Mouse (Mus musculus): ENCODE data around the gene Chd6. TPM values are rescaled to one million over a fixed set of nuclear protein-coding genes. Genes with fewer than 3 reads are reported as not detected.
A peak's percentile ranks its signal among the peaks of the same experiment; 100 is the strongest.

The Chd6 gene
- polyA plus RNA-seq, 1 experiment from 2014 or later = 49.9 TPM

DNA sequence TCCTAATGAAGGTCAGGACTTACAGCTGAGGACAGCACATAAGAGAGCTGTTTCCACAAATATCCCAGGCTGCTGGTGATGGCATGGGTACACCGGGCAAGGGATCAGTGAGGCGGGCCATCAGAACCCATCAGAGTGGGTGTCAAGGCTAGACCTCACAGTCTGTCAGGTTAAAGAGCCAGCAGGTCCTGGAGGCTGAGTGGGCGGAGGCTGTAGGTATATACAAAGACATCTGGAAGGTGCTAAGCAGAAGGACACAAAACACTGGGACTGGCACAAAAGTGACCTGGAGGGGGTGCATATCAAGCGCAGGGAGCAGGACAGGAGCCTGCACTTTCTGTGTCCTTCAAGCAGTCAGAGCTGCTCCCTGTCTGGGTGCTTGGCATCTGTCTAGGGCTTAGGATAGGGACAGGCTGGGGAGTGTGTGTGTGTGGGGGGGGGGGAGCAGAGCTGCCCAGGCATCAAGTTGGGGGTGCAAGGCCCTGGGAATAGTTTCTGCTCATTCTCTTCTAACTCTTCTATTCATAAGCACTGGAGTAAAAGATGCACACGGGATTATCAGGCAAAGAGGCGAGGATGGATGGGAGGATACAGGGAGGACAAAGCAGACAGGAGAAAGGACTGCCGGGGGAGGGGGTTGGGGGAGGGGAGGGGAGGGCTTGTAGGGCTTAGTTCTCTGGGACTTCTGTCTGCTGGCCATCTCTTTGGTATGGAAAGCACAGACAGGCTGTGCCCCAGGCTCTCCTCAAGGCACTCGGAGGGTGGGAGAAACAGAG is 190.5 kb downstream of the Chd6 start:
- no peak overlapping the region for H3K9ac ChIP-seq
- H3K4me2 ChIP-seq = no peak overlapping the region
- 60% methylated on average over 8 of the region's 8 CpGs for WGBS
- no peak for ATAC-seq (ENCODE audit: insufficient number of reproducible peaks, insufficient read depth, low FRiP score, low TSS enrichment, low read depth)
- H3K9me3 ChIP-seq = no peaks in the 10 kb centered on the region; the same call in 1 of the 2 replicates
- peaks cover 11% of the 10 kb centered on the region for H3K27me3 ChIP-seq
- no peak overlapping the region for H3K27ac ChIP-seq
- H3K4me3 ChIP-seq = no peak overlapping the region
- H3K4me1 ChIP-seq = peaks cover 38% of the 10 kb centered on the region
- H3K36me3 ChIP-seq = no peaks in the 10 kb centered on the region

DNA sequence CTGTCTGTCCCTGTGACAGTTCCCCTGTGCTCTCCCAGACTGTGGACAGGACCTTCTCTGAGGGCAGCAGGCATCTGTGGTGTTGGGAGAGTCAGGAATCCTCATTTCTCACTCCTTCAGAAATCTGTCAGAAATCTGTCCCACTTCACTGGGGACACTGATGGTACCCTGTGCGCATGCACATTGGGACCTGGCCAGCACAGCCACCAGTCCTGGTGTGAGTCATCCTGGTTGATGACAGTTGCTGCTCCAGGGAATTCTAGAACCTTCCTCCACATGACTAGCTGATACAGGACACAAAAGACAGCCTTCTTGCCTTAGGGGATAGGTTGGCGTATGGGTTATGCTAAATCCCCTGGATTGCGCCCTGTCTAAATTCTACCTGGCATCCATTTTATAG is 191.6 kb downstream of the Chd6 start:
- Histone ChIP-seq H3K4me3 (no peak overlapping the region), H3K36me3 (no peaks in the 10 kb centered on the region), H3K27me3 (peaks cover 22% of the 10 kb centered on the region), H3K4me1 (peaks cover 46% of the 10 kb centered on the region), H3K9me3 (no peaks in the 10 kb centered on the region; the same call in 1 of the 2 replicates), H3K4me2 (no peak overlapping the region), H3K27ac (no peak overlapping the region), H3K9ac (no peak overlapping the region)
- WGBS = 76% methylated on average over 3 of the region's 3 CpGs
- ATAC-seq (ENCODE audit: insufficient number of reproducible peaks, insufficient read depth, low FRiP score, low TSS enrichment, low read depth) = no peak

DNA sequence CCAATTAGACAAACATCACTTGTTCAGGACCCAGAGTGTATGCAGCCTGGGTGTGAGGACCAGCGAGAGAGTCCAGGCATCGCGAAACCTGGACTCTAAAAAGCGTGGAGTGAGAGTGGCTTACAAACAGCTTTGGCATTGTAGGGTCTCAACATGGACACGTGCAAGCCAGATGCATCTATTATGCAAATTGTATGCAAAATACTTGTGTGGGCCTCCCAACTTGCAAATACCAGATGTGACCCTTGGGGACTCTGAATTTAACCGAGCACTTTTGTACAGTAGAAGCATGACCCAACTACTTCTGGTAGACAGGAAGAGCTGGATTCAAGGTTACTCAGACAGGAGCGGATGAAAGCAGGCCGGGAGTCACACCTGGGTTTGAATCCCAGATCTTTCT is 192.2 kb downstream of the Chd6 start:
- 59% methylated on average over 8 of the region's 8 CpGs for WGBS
- Histone ChIP-seq H3K27ac (peak overlapping the region; percentile 60), H3K4me1 (peaks cover 46% of the 10 kb centered on the region)

DNA sequence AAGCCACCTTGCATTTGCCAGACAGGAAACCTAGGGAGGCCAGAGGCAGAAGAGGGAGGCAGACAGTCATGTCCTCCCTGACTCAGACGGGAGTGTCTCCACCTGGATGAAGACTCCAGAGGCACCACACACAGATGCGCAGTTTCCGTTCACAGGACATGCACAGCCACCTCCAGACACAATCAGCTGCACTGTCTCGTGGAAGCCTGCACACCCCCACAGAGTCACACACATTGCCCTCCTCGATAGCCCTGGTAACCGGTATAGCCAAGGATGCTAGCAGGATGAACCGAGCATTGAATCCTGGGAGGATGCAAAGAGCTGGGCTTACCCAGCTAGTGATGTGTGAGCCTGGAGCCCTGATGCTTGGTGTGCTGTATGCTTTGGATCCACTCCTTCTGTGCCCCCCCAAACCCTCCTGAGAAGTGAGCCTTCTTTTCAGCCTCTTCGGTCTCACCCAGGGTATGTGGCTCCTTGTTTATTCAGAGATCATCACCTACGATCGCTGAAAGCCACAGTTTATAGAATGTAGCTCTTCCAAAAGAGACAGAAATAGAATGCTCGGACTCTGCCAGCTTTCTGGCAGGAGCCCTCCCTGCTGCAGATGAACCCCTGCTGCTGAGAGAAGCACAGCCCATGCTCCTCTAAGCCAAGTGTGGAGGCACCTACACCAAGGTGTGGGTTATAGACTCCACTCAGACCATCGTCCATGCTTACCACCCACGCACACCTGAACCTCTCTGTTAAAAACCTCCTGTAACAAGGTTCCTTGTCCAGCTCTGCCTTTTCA is 192.9 kb downstream of the Chd6 start:
- Histone ChIP-seq H3K9me3 (no peaks in the 10 kb centered on the region), H3K4me3 (no peak overlapping the region), H3K27ac (peak overlapping the region; percentile 60), H3K27me3 (peaks cover 35% of the 10 kb centered on the region), H3K9ac (no peak overlapping the region), H3K4me2 (no peak overlapping the region), H3K36me3 (no peaks in the 10 kb centered on the region), H3K4me1 (peaks cover 51% of the 10 kb centered on the region)
- 70% methylated on average over 13 of the region's 13 CpGs for WGBS
- no peak for ATAC-seq (ENCODE audit: insufficient number of reproducible peaks, insufficient read depth, low FRiP score, low TSS enrichment, low read depth)

More for the DNA sequence above, 192.2 kb downstream of the Chd6 start:
- Histone ChIP-seq H3K36me3 (no peaks in the 10 kb centered on the region), H3K4me2 (no peak overlapping the region), H3K4me3 (no peak overlapping the region), H3K9ac (no peak overlapping the region), H3K9me3 (no peaks in the 10 kb centered on the region), H3K27me3 (peaks cover 28% of the 10 kb centered on the region)
- no peak for ATAC-seq (ENCODE audit: insufficient number of reproducible peaks, insufficient read depth, low FRiP score, low TSS enrichment, low read depth)

DNA sequence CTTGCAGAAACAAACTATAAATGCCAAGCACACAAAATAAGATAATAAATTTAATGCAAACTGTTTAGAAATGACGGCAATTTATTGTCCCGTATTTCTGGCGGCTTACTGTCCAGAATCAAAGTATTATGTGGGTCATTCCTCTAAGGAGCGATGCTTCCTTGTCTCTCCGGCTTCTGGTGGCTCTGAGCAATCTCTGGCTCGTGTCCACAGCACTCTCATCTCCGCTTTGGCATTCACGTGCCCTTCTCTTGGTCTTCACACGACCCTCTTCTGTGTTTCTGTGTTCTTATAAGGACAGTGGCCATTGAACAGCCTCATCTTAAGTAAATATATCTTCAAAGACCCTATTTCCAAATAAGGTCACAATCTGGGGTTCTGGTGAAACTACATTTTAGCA is 194.2 kb downstream of the Chd6 start:
- Histone ChIP-seq H3K36me3 (no peaks in the 10 kb centered on the region), H3K4me1 (peaks cover 47% of the 10 kb centered on the region), H3K27ac (no peak overlapping the region), H3K4me3 (no peak overlapping the region), H3K9ac (no peak overlapping the region), H3K27me3 (peaks cover 48% of the 10 kb centered on the region), H3K9me3 (no peaks in the 10 kb centered on the region), H3K4me2 (no peak overlapping the region)
- 83% methylated on average over 9 of the region's 9 CpGs for WGBS
- no peak for ATAC-seq (ENCODE audit: insufficient number of reproducible peaks, insufficient read depth, low FRiP score, low TSS enrichment, low read depth)

DNA sequence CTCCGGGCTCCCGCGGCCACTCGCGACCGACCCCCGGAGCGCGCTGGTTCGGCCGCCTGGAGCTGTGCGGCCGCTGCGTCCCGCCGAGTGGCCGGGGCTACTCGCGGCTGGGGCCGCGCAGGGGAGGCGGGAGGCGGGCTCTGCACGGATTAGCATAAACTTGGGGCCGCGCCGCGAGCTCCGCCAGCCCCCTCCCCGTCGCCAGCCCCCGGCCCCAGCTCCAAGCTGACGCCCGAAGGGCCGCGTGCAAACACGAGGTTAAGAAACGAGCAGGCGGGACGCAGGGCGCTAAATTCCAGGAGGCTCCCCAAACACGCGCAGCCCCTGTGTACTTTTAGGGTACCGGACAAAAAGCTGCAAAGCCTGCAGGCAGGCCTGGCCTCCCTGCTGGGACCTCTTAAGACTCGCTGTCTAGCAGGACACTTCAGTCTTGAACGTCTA is 196.6 kb downstream of the Chd6 start, which contains the start of gene Emilin3:
Gene Emilin3 (minus strand): TSS at position 98 of the 441 bp plus-strand sequence.
- ATAC-seq (ENCODE audit: insufficient number of reproducible peaks, insufficient read depth, low FRiP score, low TSS enrichment, low read depth) = peak; percentile 50; the same call in 1 of the 2 replicates
- 1% methylated on average over 40 of the region's 46 CpGs for WGBS
- Histone ChIP-seq H3K4me3 (peak within 1 kb of the TSS; percentile 62), H3K27ac (peak within 1 kb of the TSS; percentile 66), H3K36me3 (peaks cover 18% of the 10 kb centered on the region), H3K4me1 (peaks cover 49% of the 10 kb centered on the region), H3K4me2 (peak within 1 kb of the TSS; percentile 93), H3K9ac (peak within 1 kb of the TSS; percentile 82), H3K27me3 (peaks cover 61% of the 10 kb centered on the region), H3K9me3 (no peaks in the 10 kb centered on the region)

DNA sequence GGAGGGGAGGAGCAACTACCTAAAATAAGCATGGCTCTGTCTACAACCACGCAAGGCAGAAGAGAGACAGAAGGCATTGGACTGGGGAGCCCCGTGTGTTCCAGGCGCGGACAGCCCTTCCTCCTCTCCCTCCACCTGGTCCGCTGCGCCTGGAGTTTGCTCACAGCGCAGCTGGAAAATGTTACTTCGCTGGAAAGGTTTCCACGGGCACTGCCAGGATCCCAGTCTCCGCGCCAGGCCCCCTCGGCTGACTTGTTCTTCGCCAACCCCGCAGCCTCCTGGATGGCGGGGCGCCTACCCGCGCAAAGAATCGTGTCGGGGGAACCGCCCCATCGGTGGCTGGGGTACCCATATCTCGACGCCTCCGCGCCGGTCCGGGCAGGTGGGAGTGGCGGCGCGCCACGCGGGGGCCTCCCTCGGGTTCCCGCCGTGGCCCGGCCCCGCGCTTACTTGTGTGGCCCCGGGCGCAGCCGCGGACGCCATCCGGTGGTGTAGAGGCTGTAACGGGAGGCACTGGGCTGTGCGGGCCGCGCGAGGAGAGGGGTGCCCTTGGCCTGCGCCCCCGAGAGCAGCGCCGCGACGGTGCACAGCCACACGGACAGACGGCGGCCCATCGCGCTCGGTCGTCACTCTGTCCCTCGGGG is 197.2 kb downstream of the Chd6 start:
- peak overlapping the region; percentile 62 for H3K4me3 ChIP-seq
- no peaks in the 10 kb centered on the region for H3K9me3 ChIP-seq
- peaks cover 61% of the 10 kb centered on the region for H3K27me3 ChIP-seq
- H3K27ac ChIP-seq = peak overlapping the region; percentile 66
- H3K9ac ChIP-seq = peak overlapping the region; percentile 82
- under 1% methylated on average over 63 of the region's 64 CpGs for WGBS
- peaks cover 24% of the 10 kb centered on the region for H3K36me3 ChIP-seq
- ATAC-seq (ENCODE audit: insufficient number of reproducible peaks, insufficient read depth, low FRiP score, low TSS enrichment, low read depth) = 0 out of 2 replicates have a peak, but pooled peaks have one; percentile 29
- H3K4me1 ChIP-seq = peaks cover 46% of the 10 kb centered on the region
- H3K4me2 ChIP-seq = peak overlapping the region; percentile 93

DNA sequence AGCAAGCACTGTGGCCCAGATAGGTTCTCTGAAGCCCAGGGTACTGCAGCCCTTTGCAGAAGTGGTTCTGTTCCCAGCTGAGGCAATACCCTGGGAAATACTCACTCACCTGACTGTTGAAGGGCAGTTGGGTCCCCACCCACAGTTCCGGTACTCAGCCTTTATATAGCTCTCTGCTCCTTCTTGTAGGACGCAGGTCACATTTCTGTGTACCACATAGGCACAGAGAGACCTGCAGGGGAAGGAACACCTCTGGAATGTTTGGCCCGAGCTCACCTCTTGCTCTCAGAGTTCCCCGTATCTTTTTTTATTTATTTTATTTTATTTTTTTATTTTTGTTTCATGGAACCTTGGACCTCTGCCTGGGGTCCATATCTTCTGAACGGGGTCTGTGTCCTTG is 198.2 kb downstream of the Chd6 start:
- no peak overlapping the region for H3K4me3 ChIP-seq
- H3K4me1 ChIP-seq = peaks cover 38% of the 10 kb centered on the region
- no peaks in the 10 kb centered on the region for H3K9me3 ChIP-seq
- ATAC-seq (ENCODE audit: insufficient number of reproducible peaks, insufficient read depth, low FRiP score, low TSS enrichment, low read depth) = no peak
- WGBS = 88% methylated on average over 5 of the region's 5 CpGs
- H3K36me3 ChIP-seq = peaks cover 31% of the 10 kb centered on the region
- no peak overlapping the region for H3K27ac ChIP-seq
- H3K9ac ChIP-seq = no peak overlapping the region
- peaks cover 61% of the 10 kb centered on the region for H3K27me3 ChIP-seq
- H3K4me2 ChIP-seq = peak overlapping the region; percentile 93

DNA sequence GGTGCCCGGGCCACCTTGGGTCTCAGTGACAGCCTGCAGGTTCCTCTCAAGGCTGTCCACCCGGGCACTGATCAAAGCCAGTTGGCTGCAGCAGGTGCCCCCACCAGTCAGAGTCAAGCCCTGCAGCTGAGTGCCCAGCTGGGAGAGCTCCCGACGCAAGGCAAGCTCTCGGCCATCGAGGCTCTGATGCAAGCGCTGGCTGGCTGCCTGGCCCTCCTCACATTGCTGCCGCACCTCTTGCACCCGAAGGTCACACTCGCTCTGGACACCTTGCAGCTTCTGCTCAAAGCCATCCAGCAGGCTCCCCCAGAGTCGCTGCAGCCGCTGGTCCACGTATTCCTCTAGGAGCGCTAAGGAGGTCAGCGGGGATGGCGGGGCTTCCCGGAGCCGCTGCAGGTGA is 200.3 kb downstream of the Chd6 start:
- 61% methylated on average over 18 of the region's 18 CpGs for WGBS
- H3K36me3 ChIP-seq = peaks cover 37% of the 10 kb centered on the region
- no peaks in the 10 kb centered on the region for H3K9me3 ChIP-seq
- no peak overlapping the region for H3K4me2 ChIP-seq
- H3K9ac ChIP-seq = no peak overlapping the region
- no peak overlapping the region for H3K4me3 ChIP-seq
- H3K4me1 ChIP-seq = peaks cover 26% of the 10 kb centered on the region
- H3K27ac ChIP-seq = no peak overlapping the region
- no peak for ATAC-seq (ENCODE audit: insufficient number of reproducible peaks, insufficient read depth, low FRiP score, low TSS enrichment, low read depth)
- H3K27me3 ChIP-seq = peaks cover 51% of the 10 kb centered on the region

DNA sequence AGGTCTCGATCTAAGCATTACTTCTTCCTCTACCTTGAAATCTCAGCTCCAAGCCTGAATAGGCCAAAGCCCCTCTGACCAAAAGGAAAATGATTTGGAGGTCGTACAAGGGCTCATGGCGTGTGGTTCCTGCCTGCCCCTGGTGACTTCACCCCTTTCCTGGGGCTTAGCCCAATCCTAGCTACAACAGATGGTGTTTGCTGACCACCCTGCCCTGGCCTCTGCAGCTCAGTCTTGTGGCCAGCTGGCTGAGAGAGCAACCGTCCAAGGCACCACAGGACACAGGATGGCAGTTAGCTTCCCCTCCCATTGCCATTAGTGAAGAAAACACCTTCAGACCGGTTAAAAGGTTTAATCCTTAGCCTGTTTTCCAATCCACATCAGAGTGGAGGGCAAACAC is 202.8 kb downstream of the Chd6 start:
- Histone ChIP-seq H3K4me1 (peaks cover 8% of the 10 kb centered on the region), H3K4me2 (no peak overlapping the region), H3K36me3 (peaks cover 37% of the 10 kb centered on the region), H3K27ac (no peak overlapping the region), H3K4me3 (no peak overlapping the region), H3K27me3 (peaks cover 27% of the 10 kb centered on the region), H3K9ac (no peak overlapping the region), H3K9me3 (no peaks in the 10 kb centered on the region)
- no peak for ATAC-seq (ENCODE audit: insufficient number of reproducible peaks, insufficient read depth, low FRiP score, low TSS enrichment, low read depth)
- 74% methylated on average over 5 of the region's 5 CpGs for WGBS

DNA sequence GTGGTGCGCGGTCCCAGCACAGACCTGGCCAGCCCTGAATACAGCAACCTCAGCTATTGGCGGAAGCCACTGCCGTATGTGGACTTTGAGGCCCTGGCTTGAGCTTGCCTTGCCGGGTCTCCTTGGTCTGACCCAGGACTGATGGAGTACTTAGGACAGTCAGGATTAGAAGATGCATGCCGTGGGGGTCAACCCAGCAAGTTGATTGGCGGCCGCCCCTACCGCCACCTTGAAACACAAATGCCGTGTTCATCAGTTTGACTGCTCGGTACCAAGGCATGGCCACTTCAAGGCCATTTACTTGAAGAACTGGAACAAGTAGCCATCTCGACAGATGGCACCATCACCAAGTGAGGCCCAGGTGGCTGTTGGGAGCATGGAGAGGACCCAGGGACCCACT is 203.6 kb downstream of the Chd6 start:
- Histone ChIP-seq H3K4me3 (no peak overlapping the region), H3K27ac (no peak overlapping the region), H3K9ac (no peak overlapping the region), H3K4me2 (no peak overlapping the region), H3K27me3 (peaks cover 19% of the 10 kb centered on the region), H3K4me1 (peaks cover 5% of the 10 kb centered on the region), H3K36me3 (peaks cover 37% of the 10 kb centered on the region), H3K9me3 (no peaks in the 10 kb centered on the region)
- no peak for ATAC-seq (ENCODE audit: insufficient number of reproducible peaks, insufficient read depth, low FRiP score, low TSS enrichment, low read depth)
- 94% methylated on average over 12 of the region's 12 CpGs for WGBS

All from embryonic facial prominence, embryonic 13.5 days (tissue).